Mouse (Mus musculus) liver, adult 2 months (tissue): ENCODE data around the gene Zfp827. TPM values are rescaled to one million over a fixed set of nuclear protein-coding genes. Genes with fewer than 3 reads are reported as not detected.
"Not testable (repeated sequence)": the region's sequence is repeated elsewhere in the genome, so short reads cannot be mapped to it uniquely, and the experiment has no call there.

Experiments used
- DNase-seq: peaks from one replicate; pipeline ENCODE4 v3.0.0-alpha.2; 2011; ENCODE audit warnings: low read depth, low spot score; ENCODE audit errors: extremely low read depth
- H3K27ac ChIP-seq: fragments of 200-500 bp; replicated peaks from 2 replicates; pipeline ENCODE4 v1.5.1; 2012; ENCODE audit warnings: low read depth, mild to moderate bottlenecking, control low read depth, inconsistent platforms, low read length; ENCODE audit not compliant: insufficient read depth
- H3K27me3 ChIP-seq: fragments of 200-500 bp; 2 replicates; pipeline ENCODE4 v1.6.1; 2012; ENCODE audit warnings: mild to moderate bottlenecking, moderate library complexity, low read length, inconsistent platforms; ENCODE audit not compliant: control insufficient read depth, insufficient read depth
- H3K36me3 ChIP-seq: fragments of 200-500 bp; 2 replicates; pipeline ENCODE4 v1.6.1; 2012; ENCODE audit warnings: low read length, inconsistent platforms; ENCODE audit not compliant: control insufficient read depth, insufficient read depth
- H3K4me1 ChIP-seq: fragments of 200-500 bp; 2 replicates; pipeline ENCODE4 v1.6.1; 2011; ENCODE audit warnings: low read length; ENCODE audit not compliant: control insufficient read depth, insufficient read depth
- H3K4me3 ChIP-seq: fragments of 200-500 bp; 2 replicates; pipeline ENCODE4 v1.5.1; 2011; ENCODE audit warnings: low read depth, mild to moderate bottlenecking, control low read depth, low read length, moderate library complexity; ENCODE audit not compliant: insufficient read depth
- H3K79me2 ChIP-seq: fragments of 200-500 bp; 2 replicates; pipeline ENCODE4 v1.6.1; 2012; ENCODE audit warnings: inconsistent platforms, mild to moderate bottlenecking, low read length, moderate library complexity; ENCODE audit not compliant: control insufficient read depth, insufficient read depth
- H3K9ac ChIP-seq: fragments of 200-500 bp; 2 replicates; pipeline ENCODE4 v1.6.1; 2012; ENCODE audit warnings: low read depth, mild to moderate bottlenecking, control low read depth, inconsistent platforms, low read length
- CTCF ChIP-seq: fragments of 200-500 bp; IDR thresholded peaks from 2 replicates; pipeline ENCODE4 v1.5.1; 2011; ENCODE audit warnings: low read depth, low read length, control low read depth
- POLR2A ChIP-seq: fragments of 200-500 bp; IDR thresholded peaks from 2 replicates; pipeline ENCODE4 v1.6.1; 2011; ENCODE audit warnings: low read length, control low read depth; ENCODE audit not compliant: insufficient read depth; ENCODE audit errors: extremely low read depth
- WGBS: fragments of 180-500 bp; shearing (Covaris S2); methylation state at CpG from one replicate; pipeline ENCODE4 v1.1.7; 2018; 5-methylcytosine and 5-hydroxymethylcytosine counted together
- polyA plus RNA-seq: library from polyadenylated mRNA; depleted of rRNA; stranded (reverse); fragments of >200 nt; gene quantifications from 2 replicates; pipeline ENCODE4 v1.2.3, GENCODE M21; 2012
- total RNA-seq: library from RNA; depleted of rRNA; stranded (reverse); fragments of >200 nt; gene quantifications from 2 replicates; pipeline ENCODE4 v1.2.3, GENCODE M21; 2014

The Zfp827 gene
- total and polyA plus RNA-seq, 2 experiments = 0.09 to 0.10 TPM

- H3K27ac ChIP-seq = no peak overlapping the region
- DNase-seq = no peak
- H3K9ac ChIP-seq = no peak overlapping the region
- TF ChIP-seq POLR2A = no peak
- TF ChIP-seq CTCF = no peak
- H3K27me3 ChIP-seq = no peaks in the 10 kb centered on the region
- no peaks in the 10 kb centered on the region for H3K36me3 ChIP-seq
- no peaks in the 10 kb centered on the region for H3K79me2 ChIP-seq
- no peaks in the 10 kb centered on the region for H3K4me1 ChIP-seq
- no peak overlapping the region for H3K4me3 ChIP-seq
- 94% methylated on average over 1 of the region's 1 CpGs for WGBS
Measured at GRCm38 (mm10) chr8:79121614-79122013, 93.4 kb downstream of the Zfp827 start.

GRCm38 (mm10) chr8:79124231-79124630, 96.0 kb downstream of the Zfp827 start:
- Histone ChIP-seq H3K36me3 (no peaks in the 10 kb centered on the region), H3K9ac (no peak overlapping the region), H3K79me2 (no peaks in the 10 kb centered on the region), H3K27me3 (no peaks in the 10 kb centered on the region), H3K4me3 (no peak overlapping the region), H3K27ac (no peak overlapping the region), H3K4me1 (no peaks in the 10 kb centered on the region)
- TF ChIP-seq CTCF (no peak), POLR2A (no peak)
- no peak for DNase-seq
- 89% methylated on average over 4 of the region's 4 CpGs for WGBS

DNA sequence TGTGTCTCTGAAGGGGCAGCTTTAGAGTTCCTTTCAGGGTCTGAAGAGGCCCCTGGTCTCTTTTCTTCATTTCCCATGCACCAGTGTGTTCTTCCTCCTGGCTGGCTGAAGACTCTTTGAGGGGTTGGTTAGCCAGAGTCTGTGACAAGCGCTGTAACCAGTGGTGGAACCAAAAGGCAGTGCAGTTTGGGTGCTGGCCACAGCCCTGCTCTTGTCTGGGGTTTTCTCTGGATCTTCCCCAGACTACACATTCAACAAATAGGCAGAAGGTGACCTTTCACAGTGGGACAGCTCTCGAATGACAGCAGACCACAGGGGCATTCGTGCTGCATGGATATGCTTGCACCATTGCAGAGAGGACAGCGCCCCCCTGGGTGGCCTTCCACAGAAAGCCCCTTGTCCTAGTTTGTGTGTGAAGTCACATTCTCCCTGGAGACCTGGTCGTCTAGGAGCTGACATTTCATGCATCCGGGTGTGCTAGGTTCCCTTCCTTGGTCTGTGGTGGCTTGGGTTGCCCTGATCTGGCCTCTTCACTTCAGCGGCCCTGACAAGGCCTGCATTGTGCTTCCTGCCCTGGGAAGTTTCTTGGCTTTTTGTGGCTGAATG, 99.1 kb downstream of the Zfp827 start:
- no peaks in the 10 kb centered on the region for H3K79me2 ChIP-seq
- H3K36me3 ChIP-seq = no peaks in the 10 kb centered on the region
- no peak overlapping the region for H3K4me3 ChIP-seq
- H3K27ac ChIP-seq = no peak overlapping the region
- H3K27me3 ChIP-seq = no peaks in the 10 kb centered on the region
- no peaks in the 10 kb centered on the region for H3K4me1 ChIP-seq
- 86% methylated on average over 7 of the region's 7 CpGs for WGBS
- no peak overlapping the region for H3K9ac ChIP-seq
- TF ChIP-seq CTCF = no peak
- no peak for DNase-seq

DNA sequence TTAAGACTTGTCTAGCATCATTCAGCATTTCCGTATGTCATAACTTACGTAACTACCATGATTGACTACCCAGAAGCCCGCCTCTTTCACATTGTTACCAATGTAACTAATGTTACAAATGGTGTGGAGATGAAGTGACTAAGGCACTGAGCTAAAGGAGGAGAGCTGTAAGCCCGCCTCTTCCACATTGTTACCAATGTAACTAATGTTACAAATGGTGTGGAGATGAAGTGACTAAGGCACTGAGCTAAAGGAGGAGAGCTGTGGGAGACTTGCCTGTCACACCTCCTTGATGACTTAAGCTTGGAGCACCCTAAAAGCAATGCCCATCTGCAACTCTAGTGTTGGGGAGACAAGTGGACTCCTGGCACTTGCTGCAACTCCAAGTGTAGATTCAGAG, 100.3 kb downstream of the Zfp827 start:
- H3K27ac ChIP-seq = not testable (repeated sequence)
- WGBS = 93% methylated on average over 4 of the region's 4 CpGs

DNA sequence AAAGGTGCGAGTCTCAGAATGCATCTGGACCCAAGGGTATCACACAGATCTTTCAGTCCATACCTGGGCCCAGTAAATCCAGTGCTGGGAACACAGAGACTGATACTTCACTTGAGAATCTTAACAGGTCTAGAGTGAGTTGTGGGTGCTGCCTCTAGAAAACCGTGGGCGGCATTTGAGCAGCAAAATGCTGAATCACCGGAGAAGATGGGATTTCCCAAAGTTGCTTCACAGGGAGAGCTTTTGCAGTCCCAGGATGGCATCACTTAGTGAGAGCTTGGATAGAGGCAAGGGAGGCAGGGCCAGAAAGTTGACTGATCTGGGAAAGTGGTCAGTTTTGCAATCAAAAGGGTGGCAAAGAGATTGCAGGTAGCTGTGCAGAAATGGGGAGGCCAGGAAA, 111.4 kb downstream of the Zfp827 start:
- Histone ChIP-seq H3K4me3 (no peak overlapping the region), H3K79me2 (no peaks in the 10 kb centered on the region), H3K27ac (no peak overlapping the region), H3K4me1 (no peaks in the 10 kb centered on the region), H3K9ac (no peak overlapping the region), H3K36me3 (no peaks in the 10 kb centered on the region), H3K27me3 (no peaks in the 10 kb centered on the region)
- WGBS = 98% methylated on average over 4 of the region's 4 CpGs
- TF ChIP-seq POLR2A (no peak), CTCF (no peak)
- no peak for DNase-seq

More for the DNA sequence above, 100.3 kb downstream of the Zfp827 start:
- H3K4me1 ChIP-seq, H3K9ac ChIP-seq, H3K4me3 ChIP-seq, H3K79me2 ChIP-seq, H3K27me3 ChIP-seq, H3K36me3 ChIP-seq, DNase-seq: not testable (repeated sequence)

DNA sequence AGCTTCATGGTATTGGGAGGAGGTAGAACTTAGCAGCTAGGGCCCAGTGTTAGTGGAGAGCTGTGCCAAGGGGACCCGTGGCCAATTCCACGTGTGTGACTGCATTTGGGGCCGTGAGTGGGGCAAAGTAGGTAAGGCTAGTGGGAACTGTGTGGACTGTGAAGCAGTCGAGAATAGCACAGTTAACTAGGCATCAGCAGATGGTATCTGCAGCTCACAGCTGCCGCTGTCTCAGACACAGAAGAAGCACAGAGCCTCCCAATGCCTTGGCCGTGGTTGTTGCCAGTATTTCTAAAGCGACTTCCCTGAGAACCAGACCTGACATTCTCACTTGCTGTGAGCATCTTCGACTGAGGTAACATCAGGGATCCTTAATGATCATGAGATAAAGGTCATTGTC, 112.7 kb downstream of the Zfp827 start:
- H3K79me2 ChIP-seq = no peaks in the 10 kb centered on the region
- H3K36me3 ChIP-seq = no peaks in the 10 kb centered on the region
- WGBS = 91% methylated on average over 8 of the region's 8 CpGs
- DNase-seq = no peak
- no peak overlapping the region for H3K4me3 ChIP-seq
- no peak overlapping the region for H3K27ac ChIP-seq
- H3K9ac ChIP-seq = no peak overlapping the region
- H3K4me1 ChIP-seq = no peaks in the 10 kb centered on the region
- TF ChIP-seq CTCF (no peak), POLR2A (no peak)
- no peaks in the 10 kb centered on the region for H3K27me3 ChIP-seq
